Mouse (Mus musculus) right cerebral cortex, adult 2 months (tissue): ENCODE measurements around the gene Med27.

Experiments
- DNase-seq, 2 experiments: peaks; one replicate each; pipeline ENCODE4 v3.0.0; 2021 to 2022; ENCODE audit warnings: low spot score in 2 of 2

The Med27 gene

GRCm38 (mm10) chr2:29400234-29400633 is 53.6 kb downstream of the Med27 start:
- DNase-seq, result peak; percentile 68 to 69

GRCm38 (mm10) chr2:29400812-29401211 is 54.2 kb downstream of the Med27 start:
- DNase-seq, result no peak

GRCm38 (mm10) chr2:29401868-29402267 is 55.2 kb downstream of the Med27 start:
- no peak for DNase-seq

GRCm38 (mm10) chr2:29402550-29403076 is 56.0 kb downstream of the Med27 start:
- no peak for DNase-seq

GRCm38 (mm10) chr2:29403799-29404530 is 57.3 kb downstream of the Med27 start:
- DNase-seq, result no peak

- DNase-seq, result no peak
Observed at GRCm38 (mm10) chr2:29404931-29405330, 58.3 kb downstream of the Med27 start.

GRCm38 (mm10) chr2:29405848-29406247 is 59.2 kb downstream of the Med27 start:
- no peak for DNase-seq

- no peak for DNase-seq
Observed at GRCm38 (mm10) chr2:29407350-29407749, 60.7 kb downstream of the Med27 start.

GRCm38 (mm10) chr2:29407764-29408163 is 61.1 kb downstream of the Med27 start:
- DNase-seq, result no peak

- DNase-seq, result no peak
Observed at GRCm38 (mm10) chr2:29410884-29411283, 64.3 kb downstream of the Med27 start.

- no peak for DNase-seq
Observed at GRCm38 (mm10) chr2:29412458-29412857, 65.8 kb downstream of the Med27 start.

- no peak for DNase-seq
Observed at GRCm38 (mm10) chr2:29413259-29413993, 66.8 kb downstream of the Med27 start.

- no peak for DNase-seq
Observed at GRCm38 (mm10) chr2:29414852-29415473, 68.3 kb downstream of the Med27 start.

- no peak for DNase-seq
Observed at GRCm38 (mm10) chr2:29418498-29418897, 71.9 kb downstream of the Med27 start.

- no peak for DNase-seq
Observed at GRCm38 (mm10) chr2:29419434-29419833, 72.8 kb downstream of the Med27 start.

GRCm38 (mm10) chr2:29419946-29420345 is 73.3 kb downstream of the Med27 start:
- DNase-seq, result no peak

GRCm38 (mm10) chr2:29422126-29422840 is 75.7 kb downstream of the Med27 start:
- DNase-seq, result no peak

- DNase-seq, result no peak
Observed at GRCm38 (mm10) chr2:29423059-29423458, 76.4 kb downstream of the Med27 start.

GRCm38 (mm10) chr2:29425386-29425785 is 78.8 kb downstream of the Med27 start:
- no peak for DNase-seq

GRCm38 (mm10) chr2:29426684-29427083 is 80.1 kb downstream of the Med27 start:
- no peak for DNase-seq

- DNase-seq, result no peak
Observed at GRCm38 (mm10) chr2:29432565-29432964, 85.9 kb downstream of the Med27 start.

GRCm38 (mm10) chr2:29436376-29436775 is 89.8 kb downstream of the Med27 start:
- DNase-seq, result no peak
